Mouse (Mus musculus) liver, adult 2 months (tissue): ENCODE results near the gene Arhgef1. TPM values are rescaled to one million over a fixed set of nuclear protein-coding genes. Genes with fewer than 3 reads are reported as not detected.

Experiments
- DNase-seq: peaks from one replicate; pipeline ENCODE4 v3.0.0-alpha.2; 2011; ENCODE audit warnings: low read depth, low spot score; ENCODE audit errors: extremely low read depth
- H3K27ac ChIP-seq: fragments of 200-500 bp; replicated peaks from 2 replicates; pipeline ENCODE4 v1.5.1; 2012; ENCODE audit warnings: low read depth, mild to moderate bottlenecking, control low read depth, inconsistent platforms, low read length; ENCODE audit not compliant: insufficient read depth
- H3K27me3 ChIP-seq: fragments of 200-500 bp; 2 replicates; pipeline ENCODE4 v1.6.1; 2012; ENCODE audit warnings: mild to moderate bottlenecking, moderate library complexity, low read length, inconsistent platforms; ENCODE audit not compliant: control insufficient read depth, insufficient read depth
- H3K36me3 ChIP-seq: fragments of 200-500 bp; 2 replicates; pipeline ENCODE4 v1.6.1; 2012; ENCODE audit warnings: low read length, inconsistent platforms; ENCODE audit not compliant: control insufficient read depth, insufficient read depth
- H3K4me1 ChIP-seq: fragments of 200-500 bp; 2 replicates; pipeline ENCODE4 v1.6.1; 2011; ENCODE audit warnings: low read length; ENCODE audit not compliant: control insufficient read depth, insufficient read depth
- H3K4me3 ChIP-seq: fragments of 200-500 bp; 2 replicates; pipeline ENCODE4 v1.5.1; 2011; ENCODE audit warnings: low read depth, mild to moderate bottlenecking, control low read depth, low read length, moderate library complexity; ENCODE audit not compliant: insufficient read depth
- H3K79me2 ChIP-seq: fragments of 200-500 bp; 2 replicates; pipeline ENCODE4 v1.6.1; 2012; ENCODE audit warnings: inconsistent platforms, mild to moderate bottlenecking, low read length, moderate library complexity; ENCODE audit not compliant: control insufficient read depth, insufficient read depth
- H3K9ac ChIP-seq: fragments of 200-500 bp; 2 replicates; pipeline ENCODE4 v1.6.1; 2012; ENCODE audit warnings: low read depth, mild to moderate bottlenecking, control low read depth, inconsistent platforms, low read length
- CTCF ChIP-seq: fragments of 200-500 bp; IDR thresholded peaks from 2 replicates; pipeline ENCODE4 v1.5.1; 2011; ENCODE audit warnings: low read depth, low read length, control low read depth
- POLR2A ChIP-seq: fragments of 200-500 bp; IDR thresholded peaks from 2 replicates; pipeline ENCODE4 v1.6.1; 2011; ENCODE audit warnings: low read length, control low read depth; ENCODE audit not compliant: insufficient read depth; ENCODE audit errors: extremely low read depth
- WGBS: fragments of 180-500 bp; shearing (Covaris S2); methylation state at CpG from one replicate; pipeline ENCODE4 v1.1.7; 2018; 5-methylcytosine and 5-hydroxymethylcytosine counted together
- polyA plus RNA-seq: library from polyadenylated mRNA; depleted of rRNA; stranded (reverse); fragments of >200 nt; gene quantifications from 2 replicates; pipeline ENCODE4 v1.2.3, GENCODE M21; 2012
- total RNA-seq: library from RNA; depleted of rRNA; stranded (reverse); fragments of >200 nt; gene quantifications from 2 replicates; pipeline ENCODE4 v1.2.3, GENCODE M21; 2014

Arhgef1 gene
- total and polyA plus RNA-seq, 2 experiments, result 8.5 to 62.9 TPM

- Histone ChIP-seq H3K27ac (no peak overlapping the region), H3K4me3 (no peak overlapping the region), H3K4me1 (peaks cover 9% of the 10 kb centered on the region), H3K27me3 (no peaks in the 10 kb centered on the region), H3K9ac (no peak overlapping the region), H3K79me2 (peaks cover 8% of the 10 kb centered on the region; the same call in 1 of the 2 replicates), H3K36me3 (no peaks in the 10 kb centered on the region)
- DNase-seq, result no peak
- 66% methylated on average over 13 of the region's 13 CpGs for WGBS
- no peak for TF ChIP-seq POLR2A
- no peak for TF ChIP-seq CTCF
Observed at GRCm38 (mm10) chr7:24907211-24907748, 4.6 kb downstream of the Arhgef1 start.

- 82% methylated on average over 14 of the region's 14 CpGs for WGBS
- DNase-seq, result no peak
- TF ChIP-seq POLR2A (no peak), CTCF (no peak)
- peaks cover 15% of the 10 kb centered on the region for H3K36me3 ChIP-seq
- no peak overlapping the region for H3K27ac ChIP-seq
- H3K4me1 ChIP-seq, result no peaks in the 10 kb centered on the region
- H3K79me2 ChIP-seq, result no peaks in the 10 kb centered on the region
- no peak overlapping the region for H3K9ac ChIP-seq
- H3K4me3 ChIP-seq, result no peak overlapping the region
- H3K27me3 ChIP-seq, result no peaks in the 10 kb centered on the region
Observed at GRCm38 (mm10) chr7:24912480-24912879, 9.8 kb downstream of the Arhgef1 start.

GRCm38 (mm10) chr7:24918763-24919323, 16.1 kb downstream of the Arhgef1 start:
- Histone ChIP-seq H3K9ac (no peak overlapping the region), H3K36me3 (peaks cover 26% of the 10 kb centered on the region), H3K4me1 (no peaks in the 10 kb centered on the region), H3K79me2 (no peaks in the 10 kb centered on the region), H3K27ac (no peak overlapping the region), H3K4me3 (no peak overlapping the region), H3K27me3 (no peaks in the 10 kb centered on the region)
- DNase-seq, result peak; percentile 12
- no peak for TF ChIP-seq POLR2A
- TF ChIP-seq CTCF, result no peak
- WGBS, result 89% methylated on average over 20 of the region's 20 CpGs

- Histone ChIP-seq H3K27ac (no peak overlapping the region), H3K27me3 (no peaks in the 10 kb centered on the region), H3K79me2 (no peaks in the 10 kb centered on the region), H3K9ac (no peak overlapping the region), H3K36me3 (peaks cover 29% of the 10 kb centered on the region), H3K4me1 (no peaks in the 10 kb centered on the region), H3K4me3 (no peak overlapping the region)
- WGBS, result 34% methylated on average over 9 of the region's 9 CpGs
- peak; percentile 87 for DNase-seq
- TF ChIP-seq POLR2A (no peak), CTCF (no peak)
Observed at GRCm38 (mm10) chr7:24919728-24920127, 17.0 kb downstream of the Arhgef1 start.

- Histone ChIP-seq H3K79me2 (no peaks in the 10 kb centered on the region), H3K36me3 (no peaks in the 10 kb centered on the region; the same call in 1 of the 2 replicates), H3K9ac (no peak overlapping the region), H3K27ac (no peak overlapping the region), H3K4me1 (no peaks in the 10 kb centered on the region), H3K4me3 (no peak overlapping the region), H3K27me3 (peaks cover 12% of the 10 kb centered on the region)
- TF ChIP-seq CTCF (no peak), POLR2A (no peak)
- 28% methylated on average over 6 of the region's 6 CpGs for WGBS
- no peak for DNase-seq
Observed at GRCm38 (mm10) chr7:24930475-24930874, 27.8 kb downstream of the Arhgef1 start.

- 1% methylated on average over 14 of the region's 15 CpGs for WGBS
- no peak for DNase-seq
- H3K27me3 ChIP-seq, result peaks cover 12% of the 10 kb centered on the region
- H3K36me3 ChIP-seq, result no peaks in the 10 kb centered on the region
- no peak overlapping the region for H3K27ac ChIP-seq
- H3K4me1 ChIP-seq, result no peaks in the 10 kb centered on the region
- TF ChIP-seq CTCF, result no peak
- no peak for TF ChIP-seq POLR2A
- H3K4me3 ChIP-seq, result no peak overlapping the region
- H3K79me2 ChIP-seq, result no peaks in the 10 kb centered on the region
- H3K9ac ChIP-seq, result no peak overlapping the region
Observed at GRCm38 (mm10) chr7:24931651-24932050, 28.9 kb downstream of the Arhgef1 start.
